Mouse (Mus musculus) kidney, postnatal 36 days (tissue): Measurements from ENCODE around the gene Nol9.

ENCODE experiments used
- DNase-seq, 2 experiments: peaks; one replicate each; pipeline ENCODE4 v3.0.0; 2021 to 2022; ENCODE audit warnings: mixed read lengths in 2 of 2

Nol9 gene

DNA sequence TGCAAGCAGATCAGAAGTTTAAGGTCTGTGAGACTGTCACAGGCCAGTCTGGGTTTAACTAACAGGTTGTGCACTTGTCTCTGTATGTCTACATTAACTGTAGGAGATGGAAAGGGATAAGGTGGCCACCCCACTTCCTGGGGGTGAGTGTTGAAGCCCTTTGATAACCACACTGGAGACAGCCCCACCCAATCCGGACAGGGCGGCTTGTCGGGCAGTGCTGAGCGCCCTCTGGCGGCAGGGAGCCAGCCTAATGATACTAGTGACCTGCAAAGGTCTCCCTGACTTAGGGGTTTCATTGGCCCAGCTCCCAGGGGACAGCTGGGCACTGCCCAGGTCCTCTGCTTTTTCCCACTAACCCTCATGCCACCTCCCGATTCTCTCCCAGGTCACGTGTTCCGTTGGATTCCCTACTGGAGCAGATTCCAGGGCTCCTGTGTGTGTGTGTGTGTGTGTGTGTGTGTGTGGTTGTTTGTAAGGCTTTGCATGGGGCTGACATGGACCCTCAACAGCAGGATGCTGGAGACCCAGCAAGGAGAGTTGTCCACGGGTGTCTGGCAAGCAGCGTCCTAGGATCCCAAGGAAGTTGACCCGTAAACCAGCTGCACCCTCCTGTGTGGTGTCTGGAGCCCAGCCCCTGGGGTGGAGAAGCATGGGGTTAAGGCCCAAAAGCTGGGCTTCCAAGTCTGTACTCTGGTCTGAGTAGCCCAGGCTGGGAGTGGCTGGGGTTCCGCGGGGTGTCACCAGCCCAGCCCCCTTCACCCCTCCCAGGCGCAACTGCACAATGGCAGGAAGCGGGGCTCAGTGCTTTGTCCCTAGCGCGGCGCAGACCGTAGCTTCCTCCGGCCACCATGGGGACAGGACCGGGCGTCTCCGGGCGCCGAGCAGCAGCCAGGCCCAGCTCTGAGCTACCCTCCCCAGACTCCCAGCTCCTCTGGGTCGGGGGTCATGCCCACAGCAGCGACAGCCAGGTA, 57.1 kb downstream of the Nol9 start:
- DNase-seq = peak; percentile 86 to 95

DNA sequence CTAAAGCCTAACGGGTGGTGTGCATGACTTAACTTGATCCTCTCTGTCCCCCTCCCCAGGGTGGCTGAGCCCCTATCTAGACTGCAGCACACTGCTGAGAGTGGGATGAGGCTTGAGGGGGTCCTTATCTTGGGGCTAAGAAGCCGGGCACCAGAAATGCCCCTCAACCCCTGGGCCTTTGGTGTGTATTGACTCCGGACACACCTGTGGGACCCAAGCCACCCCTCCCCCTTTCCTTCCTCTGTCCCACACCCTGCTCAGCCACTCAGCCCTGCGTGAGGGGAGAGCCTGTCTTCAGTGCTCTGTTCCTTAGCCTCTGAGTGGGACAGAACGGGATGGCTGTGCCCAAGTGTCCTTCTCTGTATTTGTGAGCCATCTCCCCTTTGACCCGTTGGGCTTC, 57.8 kb downstream of the Nol9 start:
- peak; percentile 42 to 45 for DNase-seq

- peak; percentile 45 to 63 for DNase-seq
Observed at GRCm38 (mm10) chr4:152097911-152098799, 59.0 kb downstream of the Nol9 start.

DNA sequence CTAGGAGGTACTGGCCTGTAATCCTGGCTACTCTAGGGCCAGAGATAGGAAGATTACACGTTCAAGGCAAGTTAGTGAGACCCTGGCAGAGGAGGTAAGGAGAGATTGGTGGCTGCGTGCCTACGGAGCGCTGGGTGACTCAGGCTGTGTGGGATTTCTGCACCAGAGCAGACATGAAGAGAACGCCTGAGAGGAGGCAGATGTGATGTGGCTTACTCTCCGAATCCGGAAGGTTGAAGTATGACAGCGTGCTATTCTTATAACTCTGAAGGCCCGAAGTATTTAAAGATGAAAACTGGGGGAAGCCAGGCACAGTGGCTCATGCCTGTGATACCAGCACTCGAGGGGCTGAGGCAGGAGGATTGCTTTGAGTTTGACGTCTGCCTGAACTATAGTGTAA, 61.4 kb downstream of the Nol9 start:
- no peak for DNase-seq

GRCm38 (mm10) chr4:152101081-152101653, 62.0 kb downstream of the Nol9 start:
- no peak for DNase-seq

- no peak for DNase-seq
Observed at GRCm38 (mm10) chr4:152101921-152102320, 62.8 kb downstream of the Nol9 start.

- peak; percentile 83 to 93 for DNase-seq
Observed at GRCm38 (mm10) chr4:152103025-152103424, 63.9 kb downstream of the Nol9 start.

DNA sequence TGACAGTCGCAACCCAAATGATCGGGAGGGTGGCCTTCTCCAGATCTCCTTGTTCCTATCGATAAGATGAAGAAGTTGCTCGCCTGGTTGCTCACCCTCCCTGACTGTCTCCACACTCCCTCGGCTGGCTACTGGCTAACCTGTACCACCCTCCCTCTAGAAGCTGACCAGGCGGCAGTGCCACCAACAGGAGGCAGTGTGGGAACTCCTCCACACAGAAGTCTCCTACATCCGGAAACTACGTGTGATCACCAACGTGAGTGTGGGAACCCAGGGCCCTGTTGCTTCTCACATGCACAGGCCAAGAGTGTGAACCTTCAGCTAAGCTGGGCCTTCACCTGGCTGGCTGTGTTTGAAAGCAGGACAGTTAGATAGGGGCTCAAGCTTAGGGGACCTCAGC, 67.6 kb downstream of the Nol9 start:
- peak in 1 of 2 experiments; percentile 43 for DNase-seq

- DNase-seq = peak; percentile 94 to 95
Observed at GRCm38 (mm10) chr4:152107493-152107892, 68.4 kb downstream of the Nol9 start.

- DNase-seq = peak; percentile 92 to 93
Observed at GRCm38 (mm10) chr4:152107971-152108509, 68.9 kb downstream of the Nol9 start.

DNA sequence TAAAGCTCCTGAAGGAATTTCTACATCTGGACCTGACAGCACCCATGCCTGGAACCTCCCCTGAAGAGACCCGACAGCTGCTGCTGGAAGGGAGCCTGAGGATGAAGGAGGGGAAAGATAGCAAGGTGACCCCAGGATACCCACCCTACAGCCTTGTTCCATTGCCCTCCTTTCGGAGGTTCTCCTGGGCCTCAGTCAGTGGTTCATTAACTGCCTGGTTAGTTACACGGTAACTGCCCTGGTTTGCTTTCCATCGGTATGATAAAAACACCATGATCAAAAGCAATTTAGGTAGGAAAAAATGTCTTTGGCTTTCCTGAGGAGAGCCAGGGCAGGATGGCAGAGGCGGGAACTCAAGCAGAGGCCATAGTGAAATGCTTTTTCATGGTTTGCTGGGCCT, 69.6 kb downstream of the Nol9 start:
- peak; percentile 51 to 56 for DNase-seq

- no peak for DNase-seq
Observed at GRCm38 (mm10) chr4:152109509-152109908, 70.4 kb downstream of the Nol9 start.

GRCm38 (mm10) chr4:152110689-152111088, 71.6 kb downstream of the Nol9 start:
- no peak for DNase-seq
